8 mouse cellular contexts compared by ENCODE assay signal in the genomic region with DNA sequence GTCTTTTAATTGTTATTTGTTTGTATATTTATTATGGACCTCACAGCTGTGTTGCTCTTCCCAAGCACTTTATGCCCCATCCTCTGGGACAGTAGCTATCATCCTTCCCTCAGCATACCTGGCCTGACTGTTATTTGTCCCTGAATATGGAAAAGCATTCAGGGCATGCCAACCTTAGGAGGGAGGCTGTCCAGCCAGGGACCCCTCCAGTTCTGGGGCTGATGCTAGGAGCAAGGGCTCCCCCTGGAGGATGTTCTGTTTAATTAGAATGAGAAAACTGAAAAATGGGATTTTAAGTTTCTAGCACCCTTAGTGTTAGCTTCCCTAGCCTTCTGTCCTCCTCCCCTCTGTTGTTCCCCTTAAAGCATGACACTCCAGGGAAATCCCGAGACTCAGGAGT. TPM values are rescaled to one million over a fixed set of nuclear protein-coding genes. Genes with fewer than 3 reads are reported as not detected.
DNase-seq lines count a peak whose midpoint lies in the region; TF ChIP-seq lines count a peak whose summit lies in the region.
"Had no signal": no experiment of that assay in that cellular context is flagged by ENCODE, and none has a peak within 500 bp of the region (broad histone marks: within the 10 kb centered on the region; RNA-seq: fewer than 3 reads in every experiment).

No protein-coding gene starts in this region.

- H3K27ac ChIP-seq in left cerebral cortex, adult 2 months: no peak overlapping the region
- H3K27ac ChIP-seq: macrophage had no signal

- no peak overlapping the region for H3K4me3 ChIP-seq in left cerebral cortex, adult 2 months

- intact Hi-C loops in left cerebral cortex, adult 2 months (cut with DNase I): loop anchor here (1.0 to 5.0 kb wide), 3 partner anchors 288 to 531 kb away; no protein-coding TSS in a partner anchor

- peak; percentile 65 for TF ChIP-seq CTCF in left cerebral cortex, adult 2 months (IDR thresholded peaks at IDR 0.05)

- DNase-seq in left cerebral cortex, adult 2 months (ENCODE audit: extremely low spot score in 1 of 2, low spot score in 2 of 2): peak; percentile 14 to 31
- no peak for DNase-seq in left cerebral cortex, adult 11 months (ENCODE audit: low spot score)
- DNase-seq in R1 (ENCODE audit: low read depth, low spot score): peak; percentile 56
- peak; percentile 73 for DNase-seq in embryo, embryonic 10 days (ENCODE audit: low spot score)
- peak; percentile 31 for DNase-seq in kidney, adult 9 months
- DNase-seq in lung, postnatal 36 days: peak; percentile 20
- no peak for DNase-seq in spleen, postnatal 14 days (ENCODE audit: low spot score in 2 of 2)

RNA-seq across cellular contexts. Expression of a gene that starts 17.4 kb away (rescaled TPM):
- under 1 TPM in 1 of 2 experiments, not detected in 1; 0.07 TPM for total RNA-seq in left cerebral cortex, adult 2 months (2021)

RNA-seq across cellular contexts. Expression of a gene that starts 55.3 kb away (rescaled TPM):
- 10 to 100 TPM; 11.5 to 13.0 TPM for total RNA-seq in left cerebral cortex, adult 2 months (2021)

Comparison
In these comparisons a context has a peak if more than half of its experiments do, and no peak if none do; other contexts are left out.
1. DNase-seq: peak in left cerebral cortex, adult 2 months (2 of 2), R1 (single experiment), embryo, embryonic 10 days (single experiment), kidney, adult 9 months (single experiment) and lung, postnatal 36 days (single experiment); none in left cerebral cortex, adult 11 months (single experiment) and spleen, postnatal 14 days (0 of 2).